Mouse (Mus musculus) left cerebral cortex, adult 2 months (tissue): Measurements from ENCODE around the gene Chp1. TPM values are rescaled to one million over a fixed set of nuclear protein-coding genes. Genes with fewer than 3 reads are reported as not detected.
"Not testable (repeated sequence)": the region's sequence is repeated elsewhere in the genome, so short reads cannot be mapped to it uniquely, and the experiment has no call there.

Source experiments
- DNase-seq, 2 experiments: peaks; one replicate each; pipeline ENCODE4 v3.0.0; 2021 to 2022; ENCODE audit warnings: low spot score in 2 of 2, mixed read lengths in 1 of 2; ENCODE audit errors: extremely low spot score in 1 of 2
- H3K27ac ChIP-seq: fragments of 200-600 bp; 2 replicates; pipeline ENCODE4 v1.8.1; 2022
- H3K4me3 ChIP-seq: fragments of 200-600 bp; 2 replicates; pipeline ENCODE4 v1.8.1; 2022
- CTCF ChIP-seq: fragments of 200-600 bp; IDR thresholded peaks from 2 replicates; pipeline ENCODE4 v1.8.1; 2022; ENCODE audit warnings: antibody characterized with exemption, mild to moderate bottlenecking, moderate library complexity
- intact Hi-C: fragments of 180-260 bp; cut with DNase I; formaldehyde crosslinking; loops from one replicate; pipeline ENCODE4 v1.15.1; 2025
- long read RNA-seq, 2 experiments: library from polyadenylated mRNA; stranded (forward); transcript quantifications; one replicate each; pipeline ENCODE4 v2.0.0; 2021; ENCODE audit warnings: borderline mapping rate in 2 of 2
- total RNA-seq, 2 experiments: library from RNA; stranded (reverse); gene quantifications; 2 replicates each; pipeline ENCODE4 v1.2.3; 2021

The Chp1 gene
- total RNA-seq = 100 to 1,000 TPM; 173 to 174 TPM
- long read RNA-seq, experiment 1, transcript Chp1-201 (7 exons, 2,609 nt) = major isoform, 134 of 161 reads
- long read RNA-seq, experiment 1, partial matches to known transcripts = 4 of 161 reads
- long read RNA-seq, experiment 1, other reads (novel, unspliced or antisense) = 18 of 161 reads
- long read RNA-seq, experiment 2, transcript Chp1-201 (7 exons, 2,609 nt) = major isoform, 99 of 111 reads
- long read RNA-seq, experiment 2, partial matches to known transcripts = 0 of 111 reads
- long read RNA-seq, experiment 2, other reads (novel, unspliced or antisense) = 11 of 111 reads

DNA sequence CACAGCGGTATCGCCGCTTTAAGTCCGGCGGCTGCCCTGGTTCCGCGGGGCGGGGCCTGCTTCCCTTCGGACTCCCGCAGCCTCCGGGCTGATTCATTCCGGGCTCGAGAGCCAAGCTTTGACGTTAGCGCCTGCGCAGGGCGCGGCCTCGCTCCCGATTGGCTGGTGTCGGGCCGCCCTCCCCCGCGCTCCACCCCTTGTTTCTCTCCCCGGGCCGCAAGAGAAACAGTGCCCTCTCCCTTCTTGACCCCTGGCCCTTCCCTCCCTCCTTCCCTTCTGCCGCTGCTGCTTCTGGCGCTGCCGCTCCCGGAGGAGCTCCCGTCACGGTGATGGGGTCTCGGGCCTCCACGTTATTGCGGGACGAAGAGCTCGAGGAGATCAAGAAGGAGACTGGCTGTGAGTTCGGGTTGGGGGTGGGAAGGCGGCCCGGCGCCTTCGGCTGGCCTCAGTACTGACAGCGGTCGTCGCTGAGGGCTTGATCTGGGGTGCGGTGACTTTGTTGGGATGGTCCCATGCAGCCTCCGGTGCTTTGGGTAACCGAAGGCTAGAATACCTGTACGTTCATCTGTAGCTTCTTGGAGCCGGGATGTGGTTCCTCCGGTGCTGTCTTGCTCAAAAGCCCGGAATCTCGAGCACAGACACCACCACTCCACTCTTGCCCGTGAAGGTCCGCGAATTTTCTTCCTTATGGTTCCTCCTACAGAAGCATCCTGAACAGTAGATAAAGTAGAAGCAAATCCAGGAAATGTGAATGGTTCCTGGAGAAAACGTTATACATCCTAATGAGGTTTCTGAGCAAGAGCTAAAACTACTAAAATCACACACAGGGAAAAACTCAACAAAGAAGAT, at the start of gene Chp1, which contains the start of gene Exd1:
Chp1 (plus strand) TSS at position 176 of the 849 bp plus-strand sequence.
Exd1 (minus strand) TSS at position 106 of the 849 bp plus-strand sequence.
- intact Hi-C loops = loop anchor here (1.0 to 5.0 kb wide), 3 partner anchors 47 to 115 kb away; partner anchors contain the start of genes Ino80 and Ndufaf1
- peak; percentile 97 to 99 for DNase-seq
- Histone ChIP-seq H3K4me3 (peak within 1 kb of the TSS; percentile 65), H3K27ac (peak within 1 kb of the TSS; percentile 84)
- no peak for TF ChIP-seq CTCF

DNA sequence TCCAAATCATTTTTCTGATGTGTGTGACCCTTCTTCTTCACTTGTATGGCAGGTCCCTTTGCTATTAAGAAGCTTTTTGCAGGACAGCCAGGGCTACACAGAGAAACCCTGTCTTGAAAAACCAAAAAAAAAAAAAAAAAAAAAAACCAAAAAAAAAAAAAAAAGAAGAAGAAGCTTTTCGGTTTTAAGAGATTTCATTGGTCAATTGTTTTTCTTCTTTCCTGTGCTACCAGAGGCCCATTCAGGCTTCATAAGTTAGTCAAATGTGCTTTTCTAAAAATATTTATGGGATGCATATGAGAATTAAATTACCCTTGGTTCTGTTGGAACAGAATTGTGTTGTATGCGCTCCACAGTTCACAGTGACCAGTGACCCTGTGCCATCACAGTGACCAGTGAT, 48.6 kb upstream of the Chp1 start:
- no peak overlapping the region for H3K4me3 ChIP-seq
- no peak for DNase-seq
- TF ChIP-seq CTCF = no peak
- H3K27ac ChIP-seq = no peak overlapping the region
- intact Hi-C loops = no loop called here

DNA sequence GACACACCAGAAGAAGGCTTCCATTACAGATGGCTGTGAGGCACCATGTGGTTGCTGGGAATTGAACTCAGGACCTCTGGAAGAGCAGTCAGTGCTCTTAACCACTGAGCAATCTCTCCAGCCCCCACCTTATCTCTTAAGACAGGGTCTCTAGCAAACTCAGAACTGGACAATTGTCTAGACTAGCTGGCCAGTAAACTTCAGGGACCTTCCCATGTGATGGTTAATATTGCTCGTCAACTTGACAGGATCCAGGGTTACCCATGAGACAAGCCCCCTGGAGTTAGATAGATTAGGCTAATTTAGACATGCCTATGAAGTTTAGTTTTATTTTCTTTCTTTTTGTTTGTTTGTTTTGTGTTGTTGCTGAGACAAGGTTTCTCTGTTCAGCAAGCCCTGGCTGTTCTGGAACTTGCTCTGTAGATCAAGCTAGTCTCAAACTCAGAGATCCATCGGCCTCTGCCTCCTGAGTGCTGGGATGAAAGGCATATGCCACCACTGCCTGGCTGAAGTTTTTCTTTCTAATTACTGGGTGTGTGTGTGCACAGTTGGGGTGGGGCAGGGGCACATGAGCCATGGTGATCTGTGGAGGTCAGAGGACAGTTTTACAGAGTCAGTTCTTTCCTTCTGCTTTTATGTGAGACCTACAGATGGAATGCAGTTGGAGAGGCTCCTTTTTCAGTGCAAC, 46.4 kb upstream of the Chp1 start:
- intact Hi-C loops = no loop called here
- no peak for DNase-seq

DNA sequence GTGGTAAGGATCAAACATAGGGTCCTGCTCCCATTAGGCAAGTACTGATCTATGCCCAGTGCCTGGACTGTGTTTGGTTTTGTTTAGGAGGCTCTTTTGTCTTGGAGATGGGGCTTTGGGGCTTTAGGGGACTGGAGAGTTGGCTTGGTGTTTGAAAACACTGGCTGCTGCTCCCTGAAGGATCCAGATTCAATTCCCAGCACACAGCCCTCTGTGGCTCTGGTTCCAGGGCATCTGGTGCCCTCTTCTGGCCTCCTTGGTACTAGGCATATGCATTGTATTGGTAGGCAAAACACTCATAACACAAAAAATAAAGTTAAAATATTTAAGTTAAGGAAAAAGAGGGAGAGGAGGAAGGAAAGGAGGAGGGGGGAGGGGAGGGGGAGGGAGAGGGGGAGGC, 40.4 kb upstream of the Chp1 start:
- TF ChIP-seq CTCF = no peak; the same call in 1 of the 2 replicates
- no peak for DNase-seq
- intact Hi-C loops = no loop called here
- Histone ChIP-seq H3K27ac (no peak overlapping the region), H3K4me3 (no peak overlapping the region)

More for the DNA sequence above, 46.4 kb upstream of the Chp1 start:
- no peak overlapping the region for H3K4me3 ChIP-seq
- no peak overlapping the region for H3K27ac ChIP-seq
- TF ChIP-seq CTCF = no peak

DNA sequence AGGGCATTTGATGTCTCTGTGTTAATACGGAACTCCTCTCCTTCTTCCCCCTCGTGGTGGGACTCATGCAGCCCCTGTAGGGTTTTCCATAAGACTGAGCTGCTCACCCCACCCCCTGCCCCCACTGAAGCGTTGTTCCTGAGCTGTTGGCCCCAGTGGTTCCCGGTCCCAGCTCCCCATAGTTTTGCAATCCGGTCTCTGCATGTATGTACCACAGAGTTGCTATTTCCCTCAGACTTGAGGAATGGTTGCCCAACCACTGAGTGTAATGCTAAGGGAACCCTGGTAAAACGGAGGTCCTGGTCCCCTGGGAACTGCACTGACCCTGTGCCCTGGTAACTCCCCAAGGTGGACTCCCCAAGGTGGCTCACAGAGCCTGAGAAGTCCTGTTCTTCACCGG, 39.0 kb upstream of the Chp1 start:
- intact Hi-C loops, DNase-seq, H3K4me3 ChIP-seq, H3K27ac ChIP-seq: not testable (repeated sequence)

DNA sequence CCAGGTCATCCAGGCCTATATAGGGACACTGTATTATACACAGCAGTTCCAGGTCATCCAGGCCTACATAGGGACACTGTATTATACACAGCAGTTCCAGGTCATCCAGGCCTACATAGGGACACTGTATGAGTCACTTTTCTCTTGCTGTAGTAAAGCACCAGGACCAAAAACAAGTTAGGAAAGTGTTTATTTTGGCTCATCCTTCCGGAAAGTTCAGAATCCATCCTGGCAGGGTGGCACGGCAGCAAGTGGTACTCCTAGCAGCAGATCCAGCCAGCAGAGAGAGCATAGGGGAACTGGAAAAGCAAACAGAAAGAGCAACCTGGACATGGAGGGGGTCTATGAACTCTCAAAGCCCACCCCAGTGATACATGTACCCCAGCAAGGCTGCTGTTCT, 36.6 kb upstream of the Chp1 start:
- intact Hi-C loops = no loop called here
- no peak for TF ChIP-seq CTCF
- H3K27ac ChIP-seq = no peak overlapping the region
- no peak overlapping the region for H3K4me3 ChIP-seq
- no peak for DNase-seq

DNA sequence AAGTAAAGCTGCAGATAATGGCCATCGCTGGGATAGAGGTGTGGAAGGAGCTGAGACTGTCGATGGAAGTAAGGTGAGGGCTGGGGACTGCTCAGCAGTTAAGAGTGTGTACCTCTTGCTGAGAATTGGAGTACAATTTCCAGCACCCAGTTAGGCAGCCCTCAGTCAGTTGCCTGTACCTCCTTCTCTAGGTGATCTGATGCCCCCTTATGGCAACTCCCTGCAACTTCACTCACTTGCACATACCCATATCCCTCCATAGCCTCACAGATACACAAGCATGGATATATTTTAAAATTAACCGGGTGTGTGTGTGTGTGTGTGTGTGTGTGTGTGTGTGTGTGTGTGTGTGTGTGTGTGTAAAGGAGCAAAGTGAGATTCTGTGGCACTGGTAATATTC, 35.2 kb upstream of the Chp1 start:
- no peak for TF ChIP-seq CTCF
- Histone ChIP-seq H3K27ac (no peak overlapping the region), H3K4me3 (no peak overlapping the region)
- intact Hi-C loops = no loop called here
- DNase-seq = no peak

DNA sequence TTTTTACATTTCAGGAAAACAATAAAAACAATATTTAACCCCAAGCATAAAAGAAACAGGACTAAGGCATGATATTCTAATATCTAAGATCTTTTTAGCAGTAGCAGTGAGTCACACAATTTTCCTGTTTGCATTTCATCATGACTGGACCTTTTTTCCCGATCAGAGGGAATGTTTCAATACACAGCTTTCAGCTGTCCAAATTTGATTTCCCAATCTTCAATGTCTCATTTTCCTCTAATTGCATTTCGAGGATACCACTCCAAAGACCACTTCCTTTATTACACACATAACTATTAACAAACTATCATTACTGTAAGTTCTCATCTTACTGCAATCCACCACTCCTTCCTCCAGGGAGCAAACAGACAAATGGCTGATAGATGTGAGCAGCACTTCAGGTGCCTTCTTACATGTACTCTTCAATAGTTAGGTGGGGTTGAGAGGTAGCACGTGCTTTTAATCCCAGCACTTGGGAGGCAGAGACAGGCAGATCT, 33.4 kb upstream of the Chp1 start:
- no peak for TF ChIP-seq CTCF
- intact Hi-C loops = no loop called here
- no peak overlapping the region for H3K4me3 ChIP-seq
- no peak for DNase-seq
- H3K27ac ChIP-seq = no peak overlapping the region

DNA sequence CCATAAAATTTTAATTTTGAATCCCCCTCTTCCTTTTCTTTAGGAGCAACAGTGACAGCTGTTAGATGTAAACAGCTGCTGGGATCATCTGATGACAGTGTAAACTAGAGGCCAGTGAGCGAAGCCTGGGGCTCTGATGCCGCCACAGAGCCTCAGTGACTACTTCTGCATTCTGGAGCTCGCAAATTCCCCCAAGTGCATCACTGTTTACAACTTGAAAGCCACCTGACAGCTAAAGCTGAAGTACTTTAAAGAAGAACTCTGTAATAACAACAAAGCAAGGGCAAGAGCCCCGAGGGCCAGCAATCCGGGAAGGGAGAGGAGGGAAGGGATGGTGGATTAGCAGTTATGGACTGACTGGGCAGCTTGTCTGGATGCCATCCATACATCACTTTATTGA, 30.7 kb upstream of the Chp1 start:
- TF ChIP-seq CTCF = no peak
- intact Hi-C loops = no loop called here
- Histone ChIP-seq H3K4me3 (no peak overlapping the region), H3K27ac (no peak overlapping the region)
- DNase-seq = no peak

DNA sequence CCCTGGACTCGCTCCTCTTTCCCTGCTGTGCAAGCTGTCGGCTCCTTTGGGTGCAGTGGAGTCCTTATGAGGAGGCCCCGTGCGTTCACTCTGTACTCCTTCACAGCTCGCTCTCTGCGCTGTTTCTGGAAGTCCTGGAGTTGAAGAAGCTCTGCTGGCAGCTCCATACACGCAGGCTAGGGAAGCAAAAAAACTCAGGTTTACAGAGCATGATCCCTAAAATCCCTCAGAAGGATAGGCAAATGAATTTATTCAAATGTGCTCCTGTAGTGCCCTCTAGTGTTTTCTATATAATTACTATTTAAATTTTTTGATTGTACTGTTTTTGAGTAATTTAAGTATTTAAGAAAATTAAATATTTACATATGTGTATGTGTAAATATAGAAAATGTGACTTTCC, 26.9 kb upstream of the Chp1 start:
- intact Hi-C loops = loop anchor here (5.0 kb wide), 1 partner anchor 218 kb away; no protein-coding TSS in a partner anchor
- peak in 1 of 2 experiments; percentile 23 for DNase-seq
- Histone ChIP-seq H3K27ac (no peak overlapping the region), H3K4me3 (no peak overlapping the region)
- peak; percentile 51 for TF ChIP-seq CTCF

DNA sequence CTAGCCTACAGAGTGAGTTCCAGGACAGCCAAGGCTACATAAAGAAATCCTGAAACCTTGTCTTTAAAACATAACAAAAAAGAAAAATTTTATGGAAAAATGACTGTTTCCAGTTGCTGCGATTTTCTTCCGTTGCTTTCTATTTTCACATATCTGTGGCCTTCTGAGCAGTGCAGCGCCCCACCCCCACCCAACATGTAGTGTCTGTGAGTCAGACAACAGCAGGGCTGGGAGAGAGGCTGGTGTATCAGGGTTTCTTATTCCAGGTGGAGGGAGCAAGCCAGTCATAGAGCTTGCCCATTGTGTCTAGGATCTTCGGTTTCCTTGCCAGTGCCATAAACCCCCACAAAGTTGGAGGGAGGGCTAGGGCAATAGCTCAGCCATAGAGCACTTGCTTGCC, 23.7 kb upstream of the Chp1 start:
- no peak overlapping the region for H3K4me3 ChIP-seq
- no peak for DNase-seq
- H3K27ac ChIP-seq = no peak overlapping the region
- intact Hi-C loops = loop anchor here (5.0 kb wide), 1 partner anchor 222 kb away; no protein-coding TSS in a partner anchor
- no peak for TF ChIP-seq CTCF
